Mouse (Mus musculus): ENCODE data around the gene Camk2d. TPM values are rescaled to one million over a fixed set of nuclear protein-coding genes. Genes with fewer than 3 reads are reported as not detected.

The Camk2d gene
- total and polyA plus RNA-seq, 3 experiments = 0.07 to 0.35 TPM; not detected in 1

DNA sequence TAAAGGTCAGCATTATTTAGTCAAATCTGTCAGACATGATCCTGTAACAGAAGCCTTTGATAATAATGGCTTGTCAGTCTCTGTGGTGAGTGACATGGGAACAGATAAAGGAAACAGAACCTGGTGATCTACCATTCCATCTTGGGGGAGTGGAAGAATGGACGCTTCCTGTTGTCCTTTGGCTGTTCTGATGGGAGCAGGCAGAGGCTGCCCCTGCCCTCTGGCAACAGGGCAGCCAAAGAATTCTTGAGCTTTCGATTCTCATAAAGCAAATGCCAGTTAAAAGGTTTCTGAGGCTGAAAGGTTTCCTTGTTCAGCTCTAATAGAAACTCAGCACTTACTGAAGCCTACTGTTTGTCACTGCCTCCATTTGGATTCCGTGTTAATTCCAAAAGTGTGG lies 60.1 kb downstream of the Camk2d start:
- Histone ChIP-seq H3K9me3 (replicated peaks; ENCODE audit: insufficient read depth, low read length) (no peaks in the 10 kb centered on the region), H3K79me2 (ENCODE audit: control insufficient read depth, insufficient read depth, low read length, poor library complexity) (no peaks in the 10 kb centered on the region), H3K36me3 (ENCODE audit: control insufficient read depth in 1 of 2, insufficient read depth in 2 of 2, low read length in 2 of 2) (no peaks in the 10 kb centered on the region), H3K4me1 (ENCODE audit: control insufficient read depth in 1 of 2, insufficient read depth in 2 of 2, low read length in 2 of 2) (no peaks in the 10 kb centered on the region), H3K9ac (ENCODE audit: control insufficient read depth, low read depth, low read length, poor library complexity, severe bottlenecking) (no peak overlapping the region), H3K27me3 (ENCODE audit: control insufficient read depth in 1 of 2, insufficient read depth in 2 of 2, low read length in 2 of 2) (no peaks in the 10 kb centered on the region), H3K4me3 (ENCODE audit: control insufficient read depth in 1 of 2, insufficient read depth in 1 of 2, low read depth in 2 of 2, low read length in 2 of 2) (no peak overlapping the region), H3K27ac (ENCODE audit: control insufficient read depth, low read depth, low read length) (no peak overlapping the region)
- TF ChIP-seq MAZ (IDR thresholded peaks at IDR 0.05; ENCODE audit: low read depth, low read length) (no peak), E2F4 (IDR thresholded peaks at IDR 0.05; ENCODE audit: borderline replicate concordance, low read depth, low read length) (no peak), SIN3A (IDR thresholded peaks at IDR 0.05; ENCODE audit: low read length) (no peak), ZNF384 (IDR thresholded peaks at IDR 0.05; ENCODE audit: low read depth, low read length) (no peak), MYC (IDR thresholded peaks at IDR 0.05; ENCODE audit: low read depth, low read length) (no peak), RCOR1 (IDR thresholded peaks at IDR 0.05; ENCODE audit: low read depth, low read length) (no peak), CHD1 (IDR thresholded peaks at IDR 0.05; ENCODE audit: low read depth, low read length) (no peak), NRF1 (IDR thresholded peaks at IDR 0.05; ENCODE audit: insufficient read depth, low read depth, low read length, poor library complexity, severe bottlenecking) (no peak), GATA1 (IDR thresholded peaks at IDR 0.05; ENCODE audit: low read depth, low read length) (no peak), TCF12 (IDR thresholded peaks at IDR 0.05; ENCODE audit: low read depth, low read length) (no peak)
- DNase-seq (ENCODE audit: low read depth, low spot score) = no peak

DNA sequence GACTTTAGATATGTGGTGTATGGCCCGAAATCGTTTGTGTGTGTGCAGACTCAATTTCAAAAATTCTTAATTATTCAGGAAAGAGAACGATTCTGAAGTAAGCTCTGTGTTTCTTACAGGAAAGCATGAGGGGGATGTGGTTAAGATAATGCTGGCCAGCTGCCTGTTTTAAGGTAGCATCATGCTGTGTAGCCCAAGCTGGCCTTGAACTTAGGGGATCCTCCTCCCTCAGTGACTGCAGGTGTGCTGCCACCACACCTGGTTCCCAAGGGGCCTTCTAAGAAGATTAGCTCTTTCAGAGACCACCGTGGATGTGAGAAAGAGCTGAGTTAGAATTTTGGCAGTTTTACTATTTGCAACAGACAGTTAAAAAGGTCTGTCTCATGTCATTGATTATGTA lies 61.8 kb downstream of the Camk2d start:
- TF ChIP-seq GABPA (IDR thresholded peaks at IDR 0.05; ENCODE audit: low read depth, low read length) = no peak
- TF ChIP-seq JUND (IDR thresholded peaks at IDR 0.05; ENCODE audit: low read depth, low read length) = no peak
- no peak for TF ChIP-seq POLR2AphosphoS5 (IDR thresholded peaks at IDR 0.05; ENCODE audit: borderline replicate concordance, low read depth, low read length)
- no peak for TF ChIP-seq TAL1 (IDR thresholded peaks at IDR 0.05; ENCODE audit: low read length)
- no peak for TF ChIP-seq ZNF384 (IDR thresholded peaks at IDR 0.05; ENCODE audit: low read depth, low read length)
- TF ChIP-seq NELFE (IDR thresholded peaks at IDR 0.05; ENCODE audit: low read depth, low read length) = no peak
- no peak for TF ChIP-seq TCF12 (IDR thresholded peaks at IDR 0.05; ENCODE audit: low read depth, low read length)
- TF ChIP-seq CHD1 (IDR thresholded peaks at IDR 0.05; ENCODE audit: low read depth, low read length) = no peak
- no peak for TF ChIP-seq GATA1 (IDR thresholded peaks at IDR 0.05; ENCODE audit: low read depth, low read length)
- Histone ChIP-seq H3K4me3 (ENCODE audit: control insufficient read depth in 1 of 2, insufficient read depth in 1 of 2, low read depth in 2 of 2, low read length in 2 of 2) (no peak overlapping the region), H3K27me3 (ENCODE audit: control insufficient read depth in 1 of 2, insufficient read depth in 2 of 2, low read length in 2 of 2) (no peaks in the 10 kb centered on the region), H3K9me3 (replicated peaks; ENCODE audit: insufficient read depth, low read length) (no peaks in the 10 kb centered on the region), H3K79me2 (ENCODE audit: control insufficient read depth, insufficient read depth, low read length, poor library complexity) (no peaks in the 10 kb centered on the region), H3K9ac (ENCODE audit: control insufficient read depth, low read depth, low read length, poor library complexity, severe bottlenecking) (no peak overlapping the region), H3K27ac (ENCODE audit: control insufficient read depth, low read depth, low read length) (no peak overlapping the region), H3K36me3 (ENCODE audit: control insufficient read depth in 1 of 2, insufficient read depth in 2 of 2, low read length in 2 of 2) (no peaks in the 10 kb centered on the region), H3K4me1 (ENCODE audit: control insufficient read depth in 1 of 2, insufficient read depth in 2 of 2, low read length in 2 of 2) (no peaks in the 10 kb centered on the region)
- no peak for DNase-seq (ENCODE audit: low read depth, low spot score)

DNA sequence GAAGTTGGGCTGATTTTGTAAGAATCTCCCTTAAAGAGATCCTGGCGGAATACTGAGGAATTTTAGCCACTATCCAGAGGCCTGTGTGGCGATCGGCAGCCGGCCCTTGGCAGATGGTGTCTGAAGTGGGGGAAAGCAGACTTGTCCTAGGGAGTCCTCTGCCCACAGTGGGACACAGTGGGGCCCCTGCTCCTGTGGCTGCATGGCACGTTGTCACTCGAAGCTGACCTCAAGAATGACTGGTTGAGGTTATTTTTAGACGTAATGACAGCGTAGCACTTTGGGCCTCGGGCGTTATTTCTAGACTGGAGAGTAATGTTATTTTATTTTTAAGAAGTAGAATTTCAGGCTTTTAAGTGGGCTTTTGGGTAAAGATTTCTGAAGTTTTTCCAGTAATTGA lies 62.7 kb downstream of the Camk2d start:
- Histone ChIP-seq H3K9ac (ENCODE audit: control insufficient read depth, low read depth, low read length, poor library complexity, severe bottlenecking) (no peak overlapping the region), H3K79me2 (ENCODE audit: control insufficient read depth, insufficient read depth, low read length, poor library complexity) (no peaks in the 10 kb centered on the region), H3K4me1 (ENCODE audit: control insufficient read depth in 1 of 2, insufficient read depth in 2 of 2, low read length in 2 of 2) (no peaks in the 10 kb centered on the region), H3K9me3 (replicated peaks; ENCODE audit: insufficient read depth, low read length) (no peaks in the 10 kb centered on the region), H3K4me3 (ENCODE audit: control insufficient read depth in 1 of 2, insufficient read depth in 1 of 2, low read depth in 2 of 2, low read length in 2 of 2) (no peak overlapping the region), H3K27ac (ENCODE audit: control insufficient read depth, low read depth, low read length) (no peak overlapping the region), H3K27me3 (ENCODE audit: control insufficient read depth in 1 of 2, insufficient read depth in 2 of 2, low read length in 2 of 2) (no peaks in the 10 kb centered on the region), H3K36me3 (ENCODE audit: control insufficient read depth in 1 of 2, insufficient read depth in 2 of 2, low read length in 2 of 2) (no peaks in the 10 kb centered on the region)
- DNase-seq (ENCODE audit: low read depth, low spot score) = no peak
- TF ChIP-seq HCFC1 (IDR thresholded peaks at IDR 0.05; ENCODE audit: low read depth, low read length) (no peak), SIN3A (IDR thresholded peaks at IDR 0.05; ENCODE audit: low read length) (no peak), EP300 (IDR thresholded peaks at IDR 0.05; ENCODE audit: low read depth in 1 of 2, low read length in 2 of 2) (no peak), MAX (IDR thresholded peaks at IDR 0.05; ENCODE audit: low read length) (no peak), JUND (IDR thresholded peaks at IDR 0.05; ENCODE audit: low read depth, low read length) (no peak)

All from MEL (cell line).